In genomic region chr8:8870487-8870886, GRCm38 (mm10) we compare ENCODE assay signal across 12 mouse cellular contexts.
DNase-seq lines count a peak whose midpoint lies in the region; ATAC-seq and TF ChIP-seq lines count a peak whose summit lies in the region.
"Had no signal": no experiment of that assay in that cellular context is flagged by ENCODE, and none has a peak within 500 bp of the region (broad histone marks: within the 10 kb centered on the region; RNA-seq: fewer than 3 reads in every experiment).

No protein-coding gene starts in this region.

- 1% methylated on average over 4 of the region's 4 CpGs for WGBS in embryonic facial prominence, embryonic 11.5 days
- WGBS in forebrain, postnatal 0 days = 6% methylated on average over 4 of the region's 4 CpGs
- WGBS in midbrain, embryonic 10.5 days = under 1% methylated on average over 4 of the region's 4 CpGs
- WGBS in neural tube, embryonic 15.5 days = 2% methylated on average over 4 of the region's 4 CpGs

- H3K36me3 ChIP-seq in embryonic facial prominence, embryonic 11.5 days (replicated peaks; ENCODE audit: control insufficient read depth, insufficient read depth, low read depth, low read length) = no peaks in the 10 kb centered on the region
- no peaks in the 10 kb centered on the region for H3K36me3 ChIP-seq in forebrain, postnatal 0 days (ENCODE audit: insufficient read depth)
- H3K36me3 ChIP-seq in midbrain, embryonic 10.5 days = no peaks in the 10 kb centered on the region
- no peaks in the 10 kb centered on the region for H3K36me3 ChIP-seq in neural tube, embryonic 15.5 days

- no peaks in the 10 kb centered on the region for H3K9me3 ChIP-seq in embryonic facial prominence, embryonic 11.5 days (replicated peaks; ENCODE audit: control insufficient read depth, low read length)
- no peaks in the 10 kb centered on the region for H3K9me3 ChIP-seq in forebrain, postnatal 0 days (ENCODE audit: low read length)
- peaks cover 6% of the 10 kb centered on the region; the same call in 1 of the 2 replicates for H3K9me3 ChIP-seq in midbrain, embryonic 10.5 days (replicated peaks)
- no peaks in the 10 kb centered on the region for H3K9me3 ChIP-seq in neural tube, embryonic 15.5 days (replicated peaks)

- DNase-seq in embryonic facial prominence, embryonic 11.5 days (ENCODE audit: low spot score) = peak; percentile 20
- DNase-seq in forebrain, postnatal 0 days = no peak
- peak; percentile 86 for DNase-seq in midbrain, embryonic 10.5 days (ENCODE audit: low spot score)
- no peak for DNase-seq in cerebellum, adult 9-10 months
- DNase-seq in lung, postnatal 36 days = no peak
- DNase-seq: cerebellum, adult 8-10 months; heart, adult 2 months; kidney, postnatal 14 days; thymus, postnatal 25 days had no signal

- no peak overlapping the region for H3K9ac ChIP-seq in embryonic facial prominence, embryonic 11.5 days (replicated peaks; ENCODE audit: low read length)
- no peak overlapping the region for H3K9ac ChIP-seq in forebrain, postnatal 0 days
- H3K9ac ChIP-seq in neural tube, embryonic 15.5 days (replicated peaks) = no peak overlapping the region
- H3K9ac ChIP-seq: liver, embryonic 14.5 days had no signal

- no peak overlapping the region for H3K4me3 ChIP-seq in embryonic facial prominence, embryonic 11.5 days (ENCODE audit: low read depth, low read length)
- H3K4me3 ChIP-seq in forebrain, postnatal 0 days (ENCODE audit: low read depth, low read length) = no peak overlapping the region
- H3K4me3 ChIP-seq in midbrain, embryonic 10.5 days = no peak overlapping the region
- H3K4me3 ChIP-seq in neural tube, embryonic 15.5 days (replicated peaks) = no peak overlapping the region
- H3K4me3 ChIP-seq: heart, adult 2 months had no signal

- ATAC-seq in embryonic facial prominence, embryonic 11.5 days (replicated peaks; ENCODE audit: insufficient number of reproducible peaks, low FRiP score, low TSS enrichment, low read depth) = no peak; the same call in 1 of the 2 replicates
- ATAC-seq in forebrain, postnatal 0 days = peak; percentile 42
- ATAC-seq in neural tube, embryonic 15.5 days (ENCODE audit: low FRiP score) = 0 out of 2 replicates have a peak, but pooled peaks have one; percentile 28
- no peak for ATAC-seq in frontal cortex, adult (ENCODE audit: low TSS enrichment)

- H3K4me2 ChIP-seq in embryonic facial prominence, embryonic 11.5 days (ENCODE audit: low read depth, low read length) = no peak overlapping the region
- no peak overlapping the region for H3K4me2 ChIP-seq in forebrain, postnatal 0 days (ENCODE audit: low read depth)
- no peak overlapping the region for H3K4me2 ChIP-seq in neural tube, embryonic 15.5 days

- H3K4me1 ChIP-seq in embryonic facial prominence, embryonic 11.5 days (ENCODE audit: control insufficient read depth, insufficient read depth, low read length) = no peaks in the 10 kb centered on the region
- no peaks in the 10 kb centered on the region for H3K4me1 ChIP-seq in forebrain, postnatal 0 days (ENCODE audit: insufficient read depth)
- H3K4me1 ChIP-seq in midbrain, embryonic 10.5 days = peaks cover 51% of the 10 kb centered on the region
- peaks cover 16% of the 10 kb centered on the region for H3K4me1 ChIP-seq in neural tube, embryonic 15.5 days

- H3K27ac ChIP-seq in embryonic facial prominence, embryonic 11.5 days (replicated peaks; ENCODE audit: low read depth, low read length) = no peak overlapping the region
- H3K27ac ChIP-seq in forebrain, postnatal 0 days (ENCODE audit: low read depth, low read length) = no peak overlapping the region
- H3K27ac ChIP-seq in midbrain, embryonic 10.5 days (replicated peaks) = peak overlapping the region; percentile 61
- H3K27ac ChIP-seq in neural tube, embryonic 15.5 days (replicated peaks) = no peak overlapping the region
- H3K27ac ChIP-seq: heart, adult 2 months; liver, embryonic 14.5 days had no signal

- H3K27me3 ChIP-seq in embryonic facial prominence, embryonic 11.5 days (ENCODE audit: control insufficient read depth, insufficient read depth, low read length) = no peaks in the 10 kb centered on the region
- H3K27me3 ChIP-seq in forebrain, postnatal 0 days (ENCODE audit: insufficient read depth, low read length) = no peaks in the 10 kb centered on the region
- H3K27me3 ChIP-seq in midbrain, embryonic 10.5 days (ENCODE audit: low read depth, poor library complexity, severe bottlenecking) = peaks cover 94% of the 10 kb centered on the region
- no peaks in the 10 kb centered on the region for H3K27me3 ChIP-seq in neural tube, embryonic 15.5 days (replicated peaks)

- no peak for TF ChIP-seq CTCF in forebrain, postnatal 0 days (IDR thresholded peaks at IDR 0.05; ENCODE audit: low read depth)

Comparison
In these comparisons a context has a peak if more than half of its experiments do, and no peak if none do; other contexts are left out.
1. ATAC-seq: peak in forebrain, postnatal 0 days (single experiment) and neural tube, embryonic 15.5 days (single experiment); none in embryonic facial prominence, embryonic 11.5 days (single experiment) and frontal cortex, adult (single experiment).
2. DNase-seq: peak in embryonic facial prominence, embryonic 11.5 days (single experiment) and midbrain, embryonic 10.5 days (single experiment); none in forebrain, postnatal 0 days (single experiment), cerebellum, adult 9-10 months (single experiment) and lung, postnatal 36 days (single experiment).